Mouse (Mus musculus) megakaryocyte, embryonic 14.5 days (primary cell): ENCODE results near the gene Sbk2.

ENCODE experiments used
- FLI1 ChIP-seq: IDR thresholded peaks from 2 replicates; pipeline ENCODE4 v1.6.1; 2012; ENCODE audit warnings: low read length, inconsistent platforms, mixed read lengths
- GATA1 ChIP-seq: IDR thresholded peaks from 3 replicates; pipeline ENCODE4 v1.6.1; 2012; ENCODE audit warnings: mixed read lengths, low read length, inconsistent platforms, borderline replicate concordance

- TF ChIP-seq GATA1 (no peak), FLI1 (no peak)
These were observed 63.0 kb downstream of the Sbk2 start for GRCm38 (mm10) chr7:4901171-4901570.
